Mouse (Mus musculus): ENCODE results near the gene Cyba.

Gene Cyba

DNA sequence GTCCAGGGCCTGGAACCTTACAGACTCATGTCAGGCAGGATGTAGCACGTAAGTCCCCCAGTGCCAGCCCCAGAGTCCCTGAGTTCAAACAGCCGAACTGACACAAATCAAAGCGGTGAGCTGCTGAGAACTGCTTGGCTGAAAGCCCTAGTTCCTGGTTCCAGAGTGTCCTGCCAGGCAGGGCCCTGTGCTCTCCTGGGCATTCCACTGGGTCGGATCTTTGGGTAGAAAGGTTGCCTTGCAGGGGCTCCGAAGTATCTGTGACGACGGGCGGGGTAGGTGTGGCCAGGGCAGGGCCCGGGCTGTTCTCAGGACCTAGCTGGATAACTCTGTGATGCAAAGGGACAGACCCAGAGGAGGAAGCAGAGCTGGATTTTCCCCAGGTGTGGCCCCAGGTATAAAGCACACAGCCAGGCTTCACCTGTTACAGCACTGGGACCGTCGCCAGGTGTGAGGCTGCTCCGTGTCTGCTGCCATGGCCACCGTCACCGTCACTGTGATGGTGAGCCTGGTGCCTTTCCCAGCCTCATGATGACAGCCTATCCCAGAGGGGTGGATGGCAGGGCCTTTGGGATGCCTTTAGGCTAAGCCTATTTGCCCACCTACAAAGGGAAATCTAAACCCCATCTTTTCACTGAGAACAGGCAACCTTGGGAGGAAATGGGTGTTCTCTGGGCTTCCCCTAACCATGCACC lies 11.2 kb downstream of the Cyba start, which contains the start of gene Il17c:
Il17c (plus strand) TSS at position 645 of the 695 bp plus-strand sequence.
- DNase-seq = no peak

DNA sequence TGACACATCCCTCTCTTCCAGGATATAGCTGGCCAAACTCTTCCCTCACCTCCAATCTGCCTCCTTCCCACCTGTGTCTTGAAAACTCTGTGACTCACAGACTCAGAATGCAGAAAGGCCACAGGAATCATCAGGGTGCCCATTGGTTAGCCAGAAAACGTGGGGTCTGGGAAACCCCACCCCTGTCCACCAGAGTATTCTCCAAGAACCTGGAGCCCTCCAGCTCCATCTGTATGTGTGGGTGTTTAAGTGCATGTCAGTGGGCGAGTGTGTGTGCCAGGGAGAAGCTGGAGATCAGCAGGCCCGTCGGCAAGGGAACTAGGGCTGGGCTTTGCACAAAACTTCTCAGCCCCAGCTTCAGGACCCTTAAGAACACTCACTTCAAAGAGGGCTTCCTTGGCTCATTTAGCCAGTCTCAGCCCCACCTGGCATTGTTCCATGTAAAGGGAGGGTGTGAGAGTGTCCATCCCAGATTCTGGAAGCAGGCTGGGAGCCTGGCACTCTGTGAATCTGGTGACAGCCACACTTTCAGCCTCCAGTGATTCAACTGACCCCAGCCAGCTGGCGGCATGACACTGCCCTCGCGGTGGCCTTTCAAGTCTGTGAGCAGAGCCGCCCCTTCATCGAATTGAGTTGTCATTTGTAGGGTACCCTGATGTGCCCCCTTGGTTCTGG lies 12.7 kb downstream of the Cyba start:
- no peak for DNase-seq

DNA sequence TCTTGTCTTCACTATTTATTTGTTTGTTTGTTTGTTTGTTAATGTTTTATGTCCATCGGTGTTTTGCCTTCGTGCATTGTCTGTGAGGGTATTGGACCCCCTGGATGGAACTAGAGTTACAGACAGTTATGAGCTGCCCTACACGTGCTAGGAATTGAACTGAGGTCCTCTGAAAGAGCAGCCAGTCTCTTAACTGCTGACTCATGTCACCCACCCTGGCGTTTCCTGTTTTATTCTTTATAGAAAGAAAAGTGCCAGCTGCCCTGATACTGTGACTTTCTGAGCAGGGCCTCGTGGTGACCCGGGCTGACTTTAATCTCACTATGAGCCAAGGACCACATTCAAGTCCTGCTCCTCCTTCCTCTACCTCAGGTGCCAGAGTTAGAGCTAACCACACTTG lies 17.2 kb downstream of the Cyba start:
- DNase-seq = no peak

DNA sequence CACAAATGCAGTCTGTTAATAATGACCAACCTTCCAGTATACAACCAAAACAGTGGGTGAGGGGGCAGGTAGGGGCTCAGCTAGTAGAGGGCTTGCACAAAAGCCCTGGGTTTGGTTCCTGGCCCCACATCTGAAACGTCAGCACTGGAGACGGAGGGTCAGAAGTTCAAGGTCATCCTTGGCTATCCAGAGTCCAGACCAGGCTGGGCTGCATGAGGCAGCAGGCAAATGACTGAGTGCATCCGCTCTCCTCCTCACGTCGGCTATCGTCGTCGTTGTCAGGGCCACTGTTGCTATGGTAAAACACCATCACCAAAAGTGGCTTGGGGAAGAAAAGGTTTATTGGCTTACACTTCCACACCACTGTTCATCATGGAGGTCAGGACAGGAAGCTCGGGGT lies 18.4 kb downstream of the Cyba start:
- DNase-seq = no peak

DNA sequence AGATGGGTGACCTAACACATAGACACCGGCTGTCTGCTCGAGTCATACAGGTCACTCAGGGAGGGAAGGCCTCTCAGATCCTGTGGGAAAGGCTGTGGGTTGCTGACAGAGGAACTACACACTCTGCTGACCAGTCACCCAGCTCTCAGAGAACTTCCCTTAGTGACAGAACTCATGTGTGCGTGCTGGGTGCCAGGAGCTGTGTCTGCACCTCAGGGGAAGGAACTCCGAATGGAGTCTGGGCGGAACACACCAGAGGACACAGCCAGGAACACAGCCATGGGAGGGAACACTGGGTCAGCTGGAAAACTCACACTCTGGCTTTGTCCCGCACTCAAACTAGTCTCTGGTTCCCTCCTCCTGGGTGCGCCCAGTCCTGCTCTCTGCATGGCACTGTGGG lies 25.1 kb downstream of the Cyba start:
- no peak for DNase-seq

DNA sequence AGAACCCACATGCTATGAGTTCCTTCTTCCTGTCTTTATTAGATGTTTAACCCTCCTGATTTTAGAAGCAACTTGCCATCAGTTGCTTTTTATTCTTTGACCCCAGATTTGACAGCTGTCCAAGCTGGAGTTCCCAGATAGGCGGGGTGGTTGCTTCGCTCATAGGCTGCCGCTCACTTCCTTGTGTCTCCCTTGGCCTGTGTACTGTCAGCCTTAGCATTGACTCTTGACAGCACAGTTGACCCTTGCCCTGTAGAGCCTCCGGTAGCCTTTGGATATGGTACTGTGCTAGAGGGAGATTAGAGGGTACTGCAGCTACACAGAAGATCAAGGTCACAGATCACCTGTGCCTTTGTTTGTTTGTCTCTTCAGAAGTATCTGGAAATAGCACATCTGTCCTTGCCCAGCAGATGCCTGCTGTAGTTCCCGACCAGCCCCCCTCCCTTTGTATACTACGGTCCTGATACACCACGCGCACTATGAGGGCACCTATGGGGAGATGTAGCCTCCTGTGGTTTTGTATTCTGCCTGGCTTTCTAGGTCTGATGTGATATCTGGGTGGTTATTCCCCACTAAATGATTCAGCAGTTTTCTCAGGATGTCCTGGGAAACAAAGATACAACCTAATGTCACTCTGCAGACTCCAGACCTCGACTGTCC lies 27.5 kb downstream of the Cyba start:
- no peak for DNase-seq

DNA sequence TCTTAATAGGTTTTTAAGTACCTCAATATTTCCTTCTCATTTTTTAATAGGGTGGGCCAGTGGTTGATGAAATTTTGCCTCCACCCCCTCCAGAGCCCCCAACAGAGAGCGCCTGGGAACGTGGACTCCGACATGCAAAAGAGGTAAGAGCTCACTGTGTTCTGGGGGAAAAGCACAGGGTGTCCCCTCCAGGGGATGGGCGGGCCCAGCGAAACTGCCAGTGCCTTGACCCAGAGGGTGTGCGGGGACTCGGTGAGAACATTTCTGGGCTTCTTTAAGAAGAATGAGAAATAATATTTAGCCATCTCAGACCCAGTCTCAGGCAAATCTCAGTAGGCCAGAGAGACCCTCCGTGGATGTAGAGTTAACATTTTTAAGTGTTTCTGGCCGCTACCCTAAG lies 34.5 kb downstream of the Cyba start:
- no peak for DNase-seq

DNA sequence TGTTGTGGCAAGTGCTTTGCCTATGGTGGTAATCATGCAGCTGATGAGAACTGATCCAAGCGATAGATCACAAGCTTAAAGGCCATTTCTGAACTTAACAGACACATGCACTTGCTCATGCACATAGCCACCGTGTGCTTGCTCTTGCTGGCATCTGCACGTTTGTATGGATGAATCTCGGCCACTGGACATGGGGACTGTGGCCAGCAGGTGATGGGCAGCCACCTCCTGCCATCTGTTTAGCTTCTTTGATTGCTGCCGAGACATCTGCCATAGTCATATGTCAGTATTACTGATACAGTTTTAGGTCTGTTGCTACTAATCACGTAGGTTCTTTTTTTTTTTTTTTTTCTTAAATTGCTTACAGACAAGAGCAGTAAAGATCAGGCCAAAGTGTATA lies 37.4 kb downstream of the Cyba start:
- no peak for DNase-seq

DNA sequence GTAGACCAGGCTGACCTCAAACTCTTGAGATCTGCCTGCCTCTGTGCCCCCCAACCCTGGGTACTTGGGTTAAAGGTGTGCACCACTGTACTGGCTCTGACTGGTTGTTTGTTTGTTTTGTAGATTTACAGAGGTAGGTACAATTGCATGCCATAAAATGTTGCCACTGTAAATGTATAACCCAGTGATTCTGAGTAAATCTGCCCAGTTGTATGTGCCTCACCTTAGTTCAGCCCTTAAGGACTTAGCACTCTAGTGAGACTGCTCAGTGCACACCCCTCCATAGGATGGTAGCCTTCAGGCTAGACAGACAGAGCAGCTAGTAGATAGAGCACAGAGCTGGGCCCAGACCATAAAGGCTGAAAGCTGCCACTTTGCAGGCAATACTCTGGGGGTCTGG lies 39.0 kb downstream of the Cyba start:
- no peak for DNase-seq

DNA sequence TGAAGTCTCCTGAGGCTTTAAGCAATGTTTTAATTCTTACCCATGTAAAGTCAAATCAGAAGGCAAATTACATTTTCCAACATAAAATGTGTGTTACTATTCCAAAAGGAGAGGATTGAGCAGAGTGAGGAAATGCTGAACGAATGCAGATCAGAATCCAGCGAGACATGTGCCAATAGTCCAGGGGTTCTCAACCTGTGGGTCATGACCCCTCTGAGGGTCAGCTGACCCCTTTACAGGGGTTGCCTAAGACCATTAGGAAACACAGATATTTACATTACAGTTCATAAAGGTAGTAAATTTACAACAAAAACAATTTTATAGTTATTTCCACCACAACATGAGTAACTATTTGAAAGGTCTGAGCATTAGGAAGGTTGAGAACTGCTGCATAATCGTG lies 42.0 kb downstream of the Cyba start:
- DNase-seq = no peak

DNA sequence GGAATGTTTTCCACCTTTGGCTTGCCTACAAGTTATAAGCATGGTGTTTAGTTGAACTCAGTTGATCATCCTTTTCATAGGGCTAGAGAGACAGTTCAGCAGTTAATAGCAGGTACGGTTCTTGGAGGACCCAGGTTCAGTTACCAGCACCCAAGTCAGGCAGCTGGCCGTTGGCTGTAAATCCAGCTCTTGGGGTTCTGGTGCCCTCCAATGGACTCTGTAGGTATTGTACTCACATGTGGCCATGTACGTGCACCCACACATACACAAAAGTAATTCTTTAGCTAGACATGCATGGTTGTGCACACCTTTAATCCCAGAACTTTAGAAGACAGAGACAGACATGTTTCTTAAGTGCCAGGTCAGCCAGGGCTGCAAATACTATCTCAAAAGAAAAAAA lies 43.4 kb downstream of the Cyba start:
- DNase-seq = peak; percentile 15

DNA sequence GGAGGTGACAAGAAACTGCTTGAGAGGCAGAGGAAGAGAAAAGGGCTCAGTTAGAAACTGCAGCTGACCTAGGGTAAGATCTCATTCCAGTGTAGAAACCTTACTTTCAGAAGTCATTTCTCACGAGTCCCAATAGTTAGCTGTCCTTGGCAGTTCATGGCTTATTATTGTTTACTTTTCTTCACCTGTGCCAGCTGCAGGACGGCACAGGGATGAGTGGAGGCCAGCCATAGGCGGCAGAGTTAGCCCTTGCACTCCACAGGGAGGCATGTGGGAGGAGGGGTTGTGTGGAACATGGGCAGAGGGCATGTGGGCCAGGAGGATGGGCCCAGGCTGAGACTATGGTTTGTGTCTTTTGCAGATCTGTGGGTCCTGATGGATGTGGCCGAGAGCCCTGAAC lies 49.7 kb downstream of the Cyba start:
- DNase-seq = no peak

DNA sequence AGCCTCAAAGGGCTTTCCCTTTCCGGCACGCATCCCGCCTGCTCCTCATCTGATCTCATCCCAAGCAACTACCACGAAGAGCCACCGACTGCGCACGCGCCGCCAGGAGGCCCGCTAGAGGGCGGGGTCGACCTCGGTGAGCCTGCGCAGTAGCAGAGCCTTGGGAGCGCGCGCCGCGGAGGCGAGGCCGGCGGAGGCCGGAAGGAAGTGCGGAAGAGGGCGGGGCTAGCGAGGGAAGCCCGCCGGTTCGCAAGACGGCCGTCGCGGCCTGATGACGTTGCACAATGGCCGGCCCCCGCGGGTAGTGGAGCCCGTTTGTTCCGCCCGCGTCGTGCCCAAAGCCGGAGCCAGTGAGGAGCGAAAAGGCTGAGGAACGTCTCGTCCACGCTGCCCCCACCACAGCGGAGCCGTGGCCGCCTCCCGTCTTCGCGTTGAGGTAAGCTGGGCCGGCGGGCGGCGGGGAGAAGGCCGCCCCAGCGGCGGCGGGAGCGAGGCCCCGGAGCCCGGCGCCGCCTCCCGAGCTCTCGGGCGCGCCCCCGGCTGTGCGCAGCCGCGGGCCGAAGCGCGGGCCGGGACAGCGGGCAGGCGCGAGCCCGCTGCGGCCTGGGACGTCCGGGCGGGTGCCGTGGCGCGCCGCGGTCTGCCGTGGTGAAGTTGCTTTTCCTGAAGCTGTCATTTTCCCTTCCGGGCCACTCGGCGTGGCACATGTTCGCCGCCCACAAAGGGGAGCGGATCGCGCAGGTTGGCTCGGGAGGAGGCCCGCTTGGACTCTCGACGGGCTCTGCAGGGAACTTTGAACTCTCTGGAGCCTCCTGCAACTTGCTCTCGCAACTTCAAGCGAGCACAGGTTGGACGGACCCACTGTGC lies 56.1 kb downstream of the Cyba start, which contains the start of gene Zc3h18:
Zc3h18 (plus strand) TSS at position 245 of the 867 bp plus-strand sequence.
- peak; percentile 100 for DNase-seq

DNA sequence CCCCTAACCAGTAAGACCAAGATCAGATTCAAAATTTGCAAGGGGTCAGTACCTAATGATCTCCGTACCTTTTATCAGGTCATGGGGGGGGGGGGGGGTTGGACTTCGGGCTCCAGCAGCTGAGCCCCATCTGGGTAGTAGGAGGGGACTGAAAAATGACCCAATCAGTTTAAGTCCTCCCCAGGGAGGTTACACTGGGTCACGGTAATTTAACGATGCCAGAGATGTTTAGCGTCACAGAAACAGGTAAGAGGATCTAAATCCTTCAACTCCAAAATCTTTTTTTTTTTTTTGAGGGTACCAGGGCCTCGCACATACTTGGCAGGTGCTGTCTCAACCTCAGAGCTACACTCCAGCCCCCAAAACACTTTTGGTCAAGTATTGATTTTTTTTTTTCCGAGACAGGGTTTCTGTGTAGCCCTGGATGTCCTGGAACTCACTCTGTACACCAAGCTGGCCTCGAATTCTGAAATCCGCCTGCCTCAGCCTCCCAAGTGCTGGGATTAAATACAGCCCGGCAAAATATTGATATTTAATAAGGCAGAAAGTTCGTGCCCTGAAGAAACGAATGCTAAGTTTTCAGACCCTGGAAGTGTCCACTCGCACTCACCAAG lies 56.9 kb downstream of the Cyba start:
- no peak for DNase-seq

DNA sequence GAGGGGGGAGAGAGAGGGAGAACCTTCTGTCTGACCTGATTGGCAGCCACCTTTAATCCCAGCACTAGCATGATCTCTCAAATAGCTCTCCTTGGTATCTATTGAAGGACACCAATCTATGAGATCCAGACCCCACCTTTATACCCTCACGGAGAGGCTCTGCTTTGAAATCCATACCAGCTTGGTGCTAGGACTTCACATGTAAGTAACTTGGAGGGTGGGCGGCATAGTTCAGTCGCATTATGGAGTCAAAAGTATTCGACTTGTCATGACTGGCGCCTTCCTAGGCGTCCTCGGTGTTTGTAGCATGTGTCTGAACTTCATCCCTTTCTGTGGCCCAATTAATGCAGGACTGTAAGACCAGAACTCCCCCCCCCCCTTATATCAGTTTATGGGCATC lies 57.4 kb downstream of the Cyba start:
- peak; percentile 9 for DNase-seq
